Mouse (Mus musculus): ENCODE measurements around the gene Bin2.

- TF ChIP-seq MAZ (IDR thresholded peaks at IDR 0.05; ENCODE audit: low read depth, low read length) = no peak
- no peak for TF ChIP-seq EP300 (IDR thresholded peaks at IDR 0.05; ENCODE audit: low read length)
- TF ChIP-seq POLR2AphosphoS2 (IDR thresholded peaks at IDR 0.05; ENCODE audit: low read depth, low read length) = no peak
- no peak for TF ChIP-seq CTCF (conservative IDR thresholded peaks at IDR 0.05 in 1 of 2, IDR thresholded peaks at IDR 0.05 in 1 of 2; ENCODE audit: low read depth in 2 of 2, low read length in 2 of 2)
- no peak for TF ChIP-seq JUND (conservative IDR thresholded peaks at IDR 0.05; ENCODE audit: low read depth, low read length)
- no peak for TF ChIP-seq GABPA (IDR thresholded peaks at IDR 0.05; ENCODE audit: insufficient replicate concordance, low read depth, low read length)
- TF ChIP-seq ZMIZ1 (IDR thresholded peaks at IDR 0.05; ENCODE audit: low read depth, low read length) = no peak
- no peak for TF ChIP-seq MAX (IDR thresholded peaks at IDR 0.05; ENCODE audit: low read length)
- TF ChIP-seq SIN3A (IDR thresholded peaks at IDR 0.05; ENCODE audit: low read length) = no peak
- TF ChIP-seq MAFK (IDR thresholded peaks at IDR 0.05; ENCODE audit: insufficient replicate concordance, low read length) = no peak
- no peak for TF ChIP-seq KAT2A (IDR thresholded peaks at IDR 0.05; ENCODE audit: insufficient replicate concordance, low read length)
- TF ChIP-seq BHLHE40 (IDR thresholded peaks at IDR 0.05; ENCODE audit: low read depth, low read length) = no peak
- TF ChIP-seq HCFC1 (IDR thresholded peaks at IDR 0.05; ENCODE audit: low read depth, low read length) = no peak
These were observed 42.1 kb downstream of the Bin2 start for GRCm38 (mm10) chr15:100627287-100627686.

All from CH12.LX (cell line).